Mouse (Mus musculus) ES-E14 (cell line): Measurements from ENCODE around the gene Eomes. TPM values are rescaled to one million over a fixed set of nuclear protein-coding genes. Genes with fewer than 3 reads are reported as not detected.

Experiments
- DNase-seq: peaks from one replicate; pipeline ENCODE4 v3.0.0-alpha.2; 2013; ENCODE audit warnings: low read depth, low spot score
- H3K27ac ChIP-seq: 2 replicates; pipeline ENCODE4 v1.5.1; 2012; ENCODE audit warnings: low read depth, mild to moderate bottlenecking, low read length, moderate library complexity, mixed read lengths; ENCODE audit not compliant: poor library complexity, insufficient read depth, severe bottlenecking
- H3K36me3 ChIP-seq: 2 replicates; pipeline ENCODE4 v1.6.1; 2012; ENCODE audit warnings: mild to moderate bottlenecking, low read length, moderate library complexity, mixed read lengths; ENCODE audit not compliant: control insufficient read depth, poor library complexity, insufficient read depth, severe bottlenecking
- H3K4me1 ChIP-seq, 2 experiments: fragments of 150-350 bp in 1 of 2; sonication (generic) in 1 of 2; 2 replicates each; pipeline ENCODE4 v1.6.1; 2012; ENCODE audit warnings: low read length in 2 of 2, mild to moderate bottlenecking in 1 of 2, mixed read lengths in 1 of 2; ENCODE audit not compliant: control insufficient read depth in 2 of 2, insufficient read depth in 2 of 2, poor library complexity in 1 of 2
- H3K4me3 ChIP-seq, 2 experiments: fragments of 150-350 bp in 1 of 2; sonication (generic) in 1 of 2; 2 replicates each; pipeline ENCODE4 v1.5.1; 2012; ENCODE audit warnings: low read length in 2 of 2, low read depth in 1 of 2, mild to moderate bottlenecking in 1 of 2, mixed read lengths in 1 of 2; ENCODE audit not compliant: insufficient read depth in 1 of 2, poor library complexity in 1 of 2, severe bottlenecking in 1 of 2
- H3K9ac ChIP-seq: 2 replicates; pipeline ENCODE4 v1.6.1; 2012; ENCODE audit warnings: low read depth, mild to moderate bottlenecking, low read length, mixed read lengths; ENCODE audit not compliant: poor library complexity, insufficient read depth, severe bottlenecking
- H3K9me3 ChIP-seq: fragments of 150-350 bp; sonication (generic); 2 replicates; pipeline ENCODE4 v1.6.1; 2012; ENCODE audit warnings: low read depth, mild to moderate bottlenecking, low read length; ENCODE audit not compliant: control insufficient read depth, insufficient read depth
- CHD2 ChIP-seq: IDR thresholded peaks from 2 replicates; pipeline ENCODE4 v1.6.1; 2014; ENCODE audit warnings: mild to moderate bottlenecking, low read depth, low read length, inconsistent platforms
- HCFC1 ChIP-seq: IDR thresholded peaks from 2 replicates; pipeline ENCODE4 v1.6.1; 2012; ENCODE audit warnings: low read length, inconsistent platforms, borderline replicate concordance; ENCODE audit not compliant: insufficient read depth
- MAFK ChIP-seq: IDR thresholded peaks from 2 replicates; pipeline ENCODE4 v1.6.1; 2014; ENCODE audit warnings: mild to moderate bottlenecking, low read depth, low read length, inconsistent platforms; ENCODE audit not compliant: insufficient read depth
- ZC3H11A ChIP-seq: IDR thresholded peaks from 2 replicates; pipeline ENCODE4 v1.6.1; 2012; ENCODE audit warnings: low read depth, mild to moderate bottlenecking, inconsistent platforms, low read length, borderline replicate concordance
- ZNF384 ChIP-seq: IDR thresholded peaks from 2 replicates; pipeline ENCODE4 v1.6.1; 2012; ENCODE audit warnings: low read depth, low read length, inconsistent platforms
- in situ Hi-C, 2 experiments: fragments of 600-800 bp; cut with MboI; formaldehyde crosslinking; loops; one replicate each; pipeline ENCODE4 v1.15.1; 2025; ENCODE audit warnings: low sequenced_read_pairs in 2 of 2, inconsistent platforms in 1 of 2; ENCODE audit not compliant: unreplicated experiment in 2 of 2
- total RNA-seq: library from RNA; depleted of rRNA; stranded (reverse); fragments of 300-350 nt; gene quantifications from 2 replicates; pipeline ENCODE4 v1.2.3, GENCODE M21; 2012

Eomes gene
- total RNA-seq, 1 experiment, result 3.2 TPM

DNA sequence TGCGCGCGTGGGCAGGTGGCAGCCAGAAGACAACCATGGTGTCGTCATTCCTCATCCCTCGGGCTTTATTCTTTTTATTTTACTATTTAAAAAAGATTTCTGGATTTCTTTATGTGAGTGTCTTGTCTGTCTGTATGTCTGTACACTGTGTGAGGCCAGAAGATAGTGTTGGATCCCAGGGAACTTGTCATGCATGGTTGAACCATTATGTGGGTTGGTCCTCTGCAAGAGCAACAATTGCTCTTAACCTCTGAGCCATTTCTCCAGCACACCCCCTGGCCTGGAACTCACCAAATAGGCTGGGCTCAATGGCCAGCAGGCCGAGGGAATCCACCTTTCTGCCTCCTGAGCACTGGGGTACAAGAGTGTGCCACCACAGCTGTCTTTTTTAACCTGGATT is 29.5 kb downstream of the Eomes start:
- DNase-seq, result no peak
- Histone ChIP-seq H3K4me3 (no peak overlapping the region), H3K36me3 (0 out of 2 replicates have a peak, but pooled peaks cover 3% of the 10 kb centered on the region), H3K9ac (0 out of 2 replicates have a peak overlapping the region, but pooled peaks have one; percentile 17), H3K4me1 (peaks cover 0 to 10% of the 10 kb centered on the region in 2 experiments; a peak in 2 of 4 replicates), H3K27ac (no peak overlapping the region), H3K9me3 (no peaks in the 10 kb centered on the region)
- TF ChIP-seq HCFC1 (no peak), MAFK (no peak), ZNF384 (no peak), ZC3H11A (no peak), CHD2 (no peak)
- in situ Hi-C loops, result no loop called here

DNA sequence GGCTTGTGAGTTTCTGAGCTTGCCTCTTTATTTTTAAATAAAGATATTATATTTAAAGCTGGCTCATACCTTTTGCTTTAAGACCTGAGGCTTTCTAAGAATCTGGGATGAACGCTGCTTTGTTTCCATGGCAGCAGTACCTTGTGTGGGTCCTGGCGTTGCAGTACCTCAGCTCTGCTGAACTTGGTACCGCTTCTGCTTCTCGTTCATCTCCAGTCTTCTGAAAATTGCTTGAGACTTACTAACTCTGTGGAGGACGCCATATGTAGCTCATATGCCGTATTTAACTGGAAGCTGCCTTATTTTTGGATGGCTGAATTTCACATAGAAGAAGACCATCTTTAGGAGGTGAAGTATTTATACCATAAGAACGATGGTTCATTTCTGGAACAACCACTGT is 30.6 kb downstream of the Eomes start:
- Histone ChIP-seq H3K4me3 (no peak overlapping the region), H3K9ac (no peak overlapping the region), H3K9me3 (no peaks in the 10 kb centered on the region), H3K4me1 (peaks cover 0 to 10% of the 10 kb centered on the region in 2 experiments; a peak in 2 of 4 replicates), H3K36me3 (0 out of 2 replicates have a peak, but pooled peaks cover 3% of the 10 kb centered on the region), H3K27ac (no peak overlapping the region)
- in situ Hi-C loops, result no loop called here
- TF ChIP-seq HCFC1, result no peak
- no peak for TF ChIP-seq ZC3H11A
- no peak for TF ChIP-seq ZNF384
- no peak for TF ChIP-seq MAFK
- no peak for TF ChIP-seq CHD2
- no peak for DNase-seq

DNA sequence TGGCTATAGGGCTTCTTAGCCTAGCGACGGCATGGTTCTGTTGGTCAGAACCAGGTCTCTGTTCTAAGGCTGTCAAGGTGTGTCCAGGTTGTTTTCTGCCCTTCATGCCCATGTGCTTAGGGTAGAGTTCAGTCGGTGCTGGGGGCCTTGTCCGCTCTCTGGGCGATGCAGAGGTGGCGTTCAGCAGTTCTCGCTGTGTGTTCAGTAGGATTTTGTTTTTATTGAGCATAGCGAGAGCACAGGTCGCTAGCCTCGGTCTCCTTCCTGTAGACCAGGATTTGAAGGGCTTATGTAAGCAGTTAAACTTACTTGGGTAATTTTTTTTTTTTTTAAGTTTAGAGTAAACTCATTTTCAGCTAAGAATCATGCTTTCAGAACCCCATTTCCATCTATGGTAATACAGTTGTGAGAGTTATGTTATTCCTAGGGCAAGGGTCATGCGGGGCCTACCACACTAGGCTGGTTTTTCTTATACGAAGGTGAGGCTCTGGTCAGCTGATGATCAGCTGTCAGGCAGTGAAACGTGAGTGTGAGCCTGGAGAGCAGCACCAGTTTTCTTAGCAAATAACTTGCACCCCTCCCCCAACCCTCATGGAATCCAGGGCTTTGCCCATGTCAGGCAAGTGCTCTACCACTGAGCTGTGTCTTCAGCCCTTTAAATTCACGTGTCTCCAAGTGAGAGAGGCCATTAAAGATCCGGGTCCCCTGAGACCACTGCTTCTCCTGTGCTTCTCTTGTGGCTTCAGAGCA is 33.1 kb downstream of the Eomes start:
- H3K36me3 ChIP-seq, result peaks cover 5% of the 10 kb centered on the region; the same call in 1 of the 2 replicates
- peaks cover 0 to 10% of the 10 kb centered on the region in 2 experiments; a peak in 2 of 4 replicates for H3K4me1 ChIP-seq
- no peak for TF ChIP-seq HCFC1
- no peak for TF ChIP-seq ZC3H11A
- no peak for TF ChIP-seq CHD2
- TF ChIP-seq MAFK, result no peak
- no peak for TF ChIP-seq ZNF384
- in situ Hi-C loops, result no loop called here
- no peak overlapping the region for H3K4me3 ChIP-seq
- no peaks in the 10 kb centered on the region for H3K9me3 ChIP-seq
- DNase-seq, result no peak
- H3K9ac ChIP-seq, result no peak overlapping the region
- no peak overlapping the region for H3K27ac ChIP-seq

DNA sequence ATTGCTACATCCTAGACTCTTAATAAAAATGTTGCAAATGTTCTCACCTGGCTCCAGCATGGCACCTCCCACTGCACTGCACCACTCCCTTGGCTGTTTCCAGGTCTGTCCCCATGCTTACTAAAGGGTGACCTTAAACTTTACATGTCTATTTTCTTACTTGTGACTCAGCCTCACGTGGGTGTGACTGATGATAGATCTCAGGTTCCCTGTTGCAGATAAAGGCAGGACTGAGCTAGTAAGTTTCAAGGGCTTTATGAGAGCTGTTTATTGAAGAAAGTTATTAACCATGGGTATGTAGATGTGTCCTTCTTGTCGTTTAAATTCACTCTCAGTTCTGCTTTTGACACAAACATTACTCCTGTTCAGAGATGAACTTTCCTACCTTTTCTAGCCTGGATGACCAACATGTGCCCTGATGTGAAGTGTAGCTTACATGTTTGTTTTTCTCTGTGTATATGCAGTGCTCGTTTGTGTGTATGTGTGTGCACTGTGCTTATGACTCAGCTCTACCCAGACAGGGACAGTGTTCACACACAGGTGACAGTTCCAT is 34.7 kb downstream of the Eomes start:
- Histone ChIP-seq H3K4me3 (no peak overlapping the region), H3K4me1 (peaks cover 0 to 7% of the 10 kb centered on the region in 2 experiments; a peak in 2 of 4 replicates), H3K9me3 (no peaks in the 10 kb centered on the region), H3K9ac (no peak overlapping the region), H3K36me3 (peaks cover 5% of the 10 kb centered on the region; the same call in 1 of the 2 replicates), H3K27ac (no peak overlapping the region)
- TF ChIP-seq HCFC1 (no peak), MAFK (no peak), ZNF384 (no peak), ZC3H11A (no peak), CHD2 (no peak)
- in situ Hi-C loops, result no loop called here
- DNase-seq, result no peak
